Mouse (Mus musculus) liver, adult 2 months (tissue): ENCODE measurements around the gene Klrb1a. TPM values are rescaled to one million over a fixed set of nuclear protein-coding genes. Genes with fewer than 3 reads are reported as not detected.
"Not testable (repeated sequence)": the region's sequence is repeated elsewhere in the genome, so short reads cannot be mapped to it uniquely, and the experiment has no call there.

ENCODE experiments used
- DNase-seq: peaks from one replicate; pipeline ENCODE4 v3.0.0-alpha.2; 2011; ENCODE audit warnings: low read depth, low spot score; ENCODE audit errors: extremely low read depth
- H3K27ac ChIP-seq: fragments of 200-500 bp; replicated peaks from 2 replicates; pipeline ENCODE4 v1.5.1; 2012; ENCODE audit warnings: low read depth, mild to moderate bottlenecking, control low read depth, inconsistent platforms, low read length; ENCODE audit not compliant: insufficient read depth
- H3K27me3 ChIP-seq: fragments of 200-500 bp; 2 replicates; pipeline ENCODE4 v1.6.1; 2012; ENCODE audit warnings: mild to moderate bottlenecking, moderate library complexity, low read length, inconsistent platforms; ENCODE audit not compliant: control insufficient read depth, insufficient read depth
- H3K36me3 ChIP-seq: fragments of 200-500 bp; 2 replicates; pipeline ENCODE4 v1.6.1; 2012; ENCODE audit warnings: low read length, inconsistent platforms; ENCODE audit not compliant: control insufficient read depth, insufficient read depth
- H3K4me1 ChIP-seq: fragments of 200-500 bp; 2 replicates; pipeline ENCODE4 v1.6.1; 2011; ENCODE audit warnings: low read length; ENCODE audit not compliant: control insufficient read depth, insufficient read depth
- H3K4me3 ChIP-seq: fragments of 200-500 bp; 2 replicates; pipeline ENCODE4 v1.5.1; 2011; ENCODE audit warnings: low read depth, mild to moderate bottlenecking, control low read depth, low read length, moderate library complexity; ENCODE audit not compliant: insufficient read depth
- H3K79me2 ChIP-seq: fragments of 200-500 bp; 2 replicates; pipeline ENCODE4 v1.6.1; 2012; ENCODE audit warnings: inconsistent platforms, mild to moderate bottlenecking, low read length, moderate library complexity; ENCODE audit not compliant: control insufficient read depth, insufficient read depth
- H3K9ac ChIP-seq: fragments of 200-500 bp; 2 replicates; pipeline ENCODE4 v1.6.1; 2012; ENCODE audit warnings: low read depth, mild to moderate bottlenecking, control low read depth, inconsistent platforms, low read length
- CTCF ChIP-seq: fragments of 200-500 bp; IDR thresholded peaks from 2 replicates; pipeline ENCODE4 v1.5.1; 2011; ENCODE audit warnings: low read depth, low read length, control low read depth
- POLR2A ChIP-seq: fragments of 200-500 bp; IDR thresholded peaks from 2 replicates; pipeline ENCODE4 v1.6.1; 2011; ENCODE audit warnings: low read length, control low read depth; ENCODE audit not compliant: insufficient read depth; ENCODE audit errors: extremely low read depth
- WGBS: fragments of 180-500 bp; shearing (Covaris S2); methylation state at CpG from one replicate; pipeline ENCODE4 v1.1.7; 2018; 5-methylcytosine and 5-hydroxymethylcytosine counted together
- polyA plus RNA-seq: library from polyadenylated mRNA; depleted of rRNA; stranded (reverse); fragments of >200 nt; gene quantifications from 2 replicates; pipeline ENCODE4 v1.2.3, GENCODE M21; 2012; rRNA removed
- total RNA-seq: library from RNA; depleted of rRNA; stranded (reverse); fragments of >200 nt; gene quantifications from 2 replicates; pipeline ENCODE4 v1.2.3, GENCODE M21; 2014; rRNA removed

Gene Klrb1a
- total RNA-seq, result not detected in 2 replicates
- not detected in 2 replicates for polyA plus RNA-seq

DNA sequence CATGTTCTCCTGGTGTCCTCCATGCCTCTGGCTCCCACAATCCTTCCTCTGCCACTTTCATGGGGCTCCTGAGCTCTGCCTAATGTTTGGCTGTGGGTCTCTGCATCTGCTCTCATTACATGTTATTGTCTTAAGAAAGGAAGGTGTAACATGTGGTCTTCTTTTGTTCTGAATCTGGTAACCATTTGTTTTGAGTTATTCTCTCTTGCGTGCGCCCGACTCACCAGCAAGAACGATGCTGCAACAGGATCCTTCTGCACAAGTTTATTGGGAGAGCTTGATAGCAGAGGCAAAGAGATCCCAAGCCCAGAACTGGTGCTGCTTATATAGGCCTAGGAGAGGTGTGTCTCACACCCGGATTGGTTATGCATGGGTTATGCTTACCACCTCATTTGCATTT is at the start of gene Klrb1a:
Gene Klrb1a (minus strand): TSS at position 101 of the 400 bp plus-strand sequence.
- DNase-seq, H3K27me3 ChIP-seq, H3K4me1 ChIP-seq, H3K4me3 ChIP-seq, H3K36me3 ChIP-seq, H3K27ac ChIP-seq, H3K79me2 ChIP-seq, H3K9ac ChIP-seq: not testable (repeated sequence)
- WGBS, result 98% methylated on average over 5 of the region's 5 CpGs

DNA sequence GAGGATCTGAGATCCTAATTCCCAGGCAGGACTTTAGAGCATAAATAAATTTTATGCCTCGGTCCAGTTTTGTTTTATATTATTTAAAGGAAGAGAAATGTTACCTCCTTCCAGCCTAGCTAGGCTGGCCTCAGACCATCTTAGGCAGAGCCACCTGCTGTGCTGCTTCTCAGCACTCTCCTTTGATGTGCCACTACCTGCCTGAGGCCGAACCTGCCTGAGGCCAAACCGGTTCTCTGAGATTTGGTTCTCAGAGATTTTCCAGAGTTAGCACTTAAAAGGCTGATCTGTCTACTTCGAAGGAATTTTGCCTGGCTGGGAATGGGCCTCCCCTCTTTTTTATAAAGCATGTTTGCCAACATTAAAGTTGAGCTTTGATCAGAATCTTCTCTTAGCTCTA is 46.6 kb upstream of the Klrb1a start:
- WGBS, result 64% methylated on average over 4 of the region's 4 CpGs
- no peaks in the 10 kb centered on the region for H3K27me3 ChIP-seq
- no peak overlapping the region for H3K9ac ChIP-seq
- H3K27ac ChIP-seq, result no peak overlapping the region
- peaks cover 16% of the 10 kb centered on the region for H3K36me3 ChIP-seq
- H3K79me2 ChIP-seq, result no peaks in the 10 kb centered on the region
- TF ChIP-seq POLR2A (no peak), CTCF (no peak)
- H3K4me3 ChIP-seq, result no peak overlapping the region
- no peaks in the 10 kb centered on the region for H3K4me1 ChIP-seq
- DNase-seq, result no peak

DNA sequence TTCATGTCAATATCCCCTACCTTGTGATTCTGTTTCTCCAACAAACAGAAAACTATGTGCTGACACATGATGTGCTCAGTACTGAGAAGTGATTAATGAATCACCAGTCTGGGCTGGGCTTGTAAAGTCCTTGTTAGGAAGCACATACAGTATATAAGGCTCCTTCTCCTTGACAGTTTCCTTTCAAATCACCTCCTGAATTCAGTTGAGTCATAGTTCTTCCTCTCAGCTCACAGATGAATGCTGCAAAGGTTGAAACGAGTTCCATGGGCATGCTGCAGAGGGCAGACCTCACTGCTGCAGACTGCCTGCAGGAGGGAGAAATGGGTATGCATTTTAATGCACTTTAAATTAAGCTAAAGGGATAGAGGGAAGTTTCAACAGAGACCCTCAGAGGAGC is 38.9 kb upstream of the Klrb1a start, which contains the start of gene Clec2h:
Gene Clec2h (plus strand): TSS at position 180 of the 400 bp plus-strand sequence.
- 3% methylated on average over 1 of the region's 1 CpGs for WGBS
- Histone ChIP-seq H3K9ac (peak within 1 kb of the TSS; percentile 50), H3K27ac (peak within 1 kb of the TSS; percentile 65), H3K4me3 (peak within 1 kb of the TSS; percentile 10), H3K36me3 (no peaks in the 10 kb centered on the region), H3K79me2 (no peaks in the 10 kb centered on the region), H3K27me3 (no peaks in the 10 kb centered on the region), H3K4me1 (no peaks in the 10 kb centered on the region; the same call in 1 of the 2 replicates)
- peak; percentile 72 for DNase-seq
- TF ChIP-seq CTCF (peak; percentile 61), POLR2A (no peak)

DNA sequence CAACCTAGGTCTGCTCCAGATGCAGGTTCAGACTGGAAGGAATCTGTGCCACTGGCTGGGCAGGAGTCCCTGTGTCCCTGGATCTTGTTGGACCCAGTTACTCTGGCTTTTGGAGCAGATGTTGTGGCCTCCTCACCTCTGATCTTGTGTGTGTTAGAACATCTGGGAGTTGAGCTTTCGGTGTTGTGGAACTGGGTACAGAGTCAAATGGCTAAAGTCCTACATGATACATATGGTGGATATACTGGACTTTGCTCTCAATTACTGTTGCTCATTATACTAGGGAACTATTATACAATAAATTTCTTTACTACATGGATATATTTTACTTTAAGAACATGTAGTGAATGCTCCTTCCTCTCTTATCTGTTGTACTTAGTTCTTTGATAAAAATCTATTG is 37.9 kb upstream of the Klrb1a start:
- H3K27me3 ChIP-seq, result no peaks in the 10 kb centered on the region
- no peak overlapping the region for H3K4me3 ChIP-seq
- TF ChIP-seq CTCF, result no peak
- no peak for TF ChIP-seq POLR2A
- H3K79me2 ChIP-seq, result no peaks in the 10 kb centered on the region
- no peak overlapping the region; the same call in 1 of the 2 replicates for H3K27ac ChIP-seq
- no peaks in the 10 kb centered on the region for H3K36me3 ChIP-seq
- no peaks in the 10 kb centered on the region; the same call in 1 of the 2 replicates for H3K4me1 ChIP-seq
- 42% methylated on average over 1 of the region's 1 CpGs for WGBS
- DNase-seq, result peak; percentile 27
- no peak overlapping the region for H3K9ac ChIP-seq

DNA sequence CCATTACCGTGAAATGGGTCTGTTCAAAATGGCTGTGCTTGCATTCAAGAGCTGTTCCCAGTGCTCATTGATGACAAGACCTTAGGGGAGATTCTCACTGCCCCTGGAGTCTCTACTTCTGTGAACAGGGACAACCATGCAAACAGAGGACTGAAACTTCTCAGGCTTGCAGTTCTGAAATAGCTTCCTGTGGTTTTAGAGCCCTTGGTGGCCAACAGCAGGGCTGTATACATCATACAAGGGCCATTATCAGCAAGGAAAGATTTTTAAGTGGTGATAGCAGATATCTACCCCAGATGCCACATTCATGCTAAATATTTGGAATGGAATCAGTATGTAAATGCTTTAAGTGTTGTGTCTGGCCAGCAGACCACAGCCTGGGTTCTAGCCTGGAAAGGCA is 29.6 kb upstream of the Klrb1a start:
- no peak for TF ChIP-seq POLR2A
- TF ChIP-seq CTCF, result no peak
- H3K4me3 ChIP-seq, result no peak overlapping the region
- no peak overlapping the region; the same call in 1 of the 2 replicates for H3K27ac ChIP-seq
- 95% methylated on average over 1 of the region's 1 CpGs for WGBS
- DNase-seq, result peak; percentile 31
- H3K4me1 ChIP-seq, result peaks cover 9% of the 10 kb centered on the region
- H3K27me3 ChIP-seq, result no peaks in the 10 kb centered on the region
- H3K36me3 ChIP-seq, result no peaks in the 10 kb centered on the region
- H3K9ac ChIP-seq, result no peak overlapping the region
- no peaks in the 10 kb centered on the region for H3K79me2 ChIP-seq

DNA sequence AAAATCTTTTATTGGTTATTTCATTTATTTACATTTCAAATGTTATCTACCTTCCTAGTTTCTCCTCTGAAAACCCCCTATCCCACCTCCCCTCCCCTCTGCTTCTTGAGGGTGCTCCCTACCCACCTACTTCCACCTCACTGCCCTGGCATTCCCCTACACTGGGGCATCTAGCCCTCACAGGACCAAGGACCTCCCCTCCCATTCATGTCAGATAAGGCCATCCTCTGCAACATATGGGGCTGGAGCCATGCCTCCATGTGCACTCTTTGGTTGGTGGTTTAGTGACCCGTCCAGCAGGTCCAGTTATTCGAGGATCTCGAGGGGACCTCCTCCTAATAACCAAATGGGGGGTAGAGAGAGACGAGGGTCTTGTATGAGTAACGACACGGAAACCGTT is 27.5 kb upstream of the Klrb1a start:
- not testable (repeated sequence) for H3K79me2 ChIP-seq, H3K9ac ChIP-seq, H3K27me3 ChIP-seq, H3K36me3 ChIP-seq, DNase-seq, H3K27ac ChIP-seq, H3K4me1 ChIP-seq, H3K4me3 ChIP-seq
- WGBS, result 90% methylated on average over 7 of the region's 7 CpGs
